Mouse (Mus musculus) spleen, adult 10 weeks (tissue): Measurements from ENCODE around the gene Gm17455. TPM values are rescaled to one million over a fixed set of nuclear protein-coding genes. Genes with fewer than 3 reads are reported as not detected.

Experiments used
- polyA plus RNA-seq: library from polyadenylated mRNA; stranded (reverse); fragments of 350-450 nt; fragmentation: Illumina TruSeq; extraction: RNeasy Lipid Tissue Mini Kit (QIAGEN cat#74804); gene quantifications from one replicate; pipeline ENCODE4 v1.2.3, GENCODE M21; 2015; ENCODE audit warnings: low replicate concordance; ENCODE audit not compliant: insufficient read depth

The Gm17455 gene
- polyA plus RNA-seq, result 0.30 TPM

GRCm38 (mm10) chr10:60399449-60399848 lies at the start of gene Gm17455:
Gene Gm17455 (plus strand): TSS chr10:60399726.

Other genes with a start within 250 kb of the Gm17455 start
- gene Chst3, start 180.5 kb upstream of the Gm17455 start, polyA plus RNA-seq, result 90.3 TPM
- 1,095 TPM for gene Psap, start 122.1 kb upstream of the Gm17455 start, polyA plus RNA-seq
- 41.4 TPM for gene Vsir, start 52.9 kb upstream of the Gm17455 start, polyA plus RNA-seq